Mouse (Mus musculus) central nervous system, embryonic 11.5 days (tissue): ENCODE measurements around the gene Ywhah. TPM values are rescaled to one million over a fixed set of nuclear protein-coding genes. Genes with fewer than 3 reads are reported as not detected.

Experiments used
- polyA plus RNA-seq: library from polyadenylated mRNA; depleted of rRNA; stranded (reverse); fragments of >200 nt; gene quantifications from 2 replicates; pipeline ENCODE4 v1.2.3, GENCODE M21; 2012; rRNA removed

Ywhah gene
- 266 and 289 TPM in 2 replicates for polyA plus RNA-seq

GRCm38 (mm10) chr5:33018561-33019425 is at the start of gene Ywhah:
Ywhah (plus strand) TSS chr5:33018816.

Other genes with a start within 250 kb of the Ywhah start
- 36.5 and 47.6 TPM in 2 replicates for gene Pisd, start 233.2 kb upstream of the Ywhah start, polyA plus RNA-seq
- 0.05 TPM in 1 of 2 replicates, not detected in the other for gene Gm20671, start 191.7 kb upstream of the Ywhah start, polyA plus RNA-seq
- 16.0 and 20.1 TPM in 2 replicates for gene Prr14l, start 164.6 kb upstream of the Ywhah start, polyA plus RNA-seq
- 27.8 and 38.7 TPM in 2 replicates for gene Depdc5, start 155.1 kb upstream of the Ywhah start, polyA plus RNA-seq
- gene Slc5a1, start 85.4 kb downstream of the Ywhah start, polyA plus RNA-seq: 0.04 TPM in 1 of 2 replicates, not detected in the other
- gene Spon2, start 199.6 kb downstream of the Ywhah start, polyA plus RNA-seq: 3.0 and 4.9 TPM in 2 replicates